ENCODE assay signal across 17 mouse cellular contexts in genomic region chrX:36814161-36814836, GRCm38 (mm10). TPM values are rescaled to one million over a fixed set of nuclear protein-coding genes. Genes with fewer than 3 reads are reported as not detected.
A peak's percentile ranks its signal among the peaks of the same experiment; 100 is the strongest.
DNase-seq lines count a peak whose midpoint lies in the region; ATAC-seq and TF ChIP-seq lines count a peak whose summit lies in the region.
"Had no signal": no experiment of that assay in that cellular context is flagged by ENCODE, and none has a peak within 500 bp of the region (broad histone marks: within the 10 kb centered on the region; RNA-seq: fewer than 3 reads in every experiment).

No protein-coding gene starts in this region.

- peaks cover 3% of the 10 kb centered on the region; the same call in 1 of the 2 replicates for H3K4me1 ChIP-seq in liver, adult 2 months (ENCODE audit: control insufficient read depth, insufficient read depth, low read length)
- no peaks in the 10 kb centered on the region for H3K4me1 ChIP-seq in intestine, postnatal 0 days (replicated peaks; ENCODE audit: control insufficient read depth, insufficient read depth, low read length)
- peaks cover 6% of the 10 kb centered on the region; the same call in 1 of the 2 replicates for H3K4me1 ChIP-seq in small intestine, adult 2 months (ENCODE audit: control insufficient read depth, insufficient read depth, insufficient read length, low read length)
- H3K4me1 ChIP-seq: embryonic facial prominence, embryonic 12.5 days had no signal

- no peaks in the 10 kb centered on the region for H3K36me3 ChIP-seq in liver, adult 2 months (ENCODE audit: control insufficient read depth, insufficient read depth, low read length)
- no peaks in the 10 kb centered on the region for H3K36me3 ChIP-seq in intestine, postnatal 0 days (ENCODE audit: control insufficient read depth, insufficient read depth)
- H3K36me3 ChIP-seq in small intestine, adult 2 months (ENCODE audit: control insufficient read depth, insufficient read depth, low read length), result no peaks in the 10 kb centered on the region
- H3K36me3 ChIP-seq: embryonic facial prominence, embryonic 12.5 days; forebrain, embryonic 10.5 days; hindbrain, embryonic 12.5 days; midbrain, embryonic 12.5 days; neural tube, embryonic 15.5 days had no signal

- H3K9me3 ChIP-seq in intestine, postnatal 0 days (ENCODE audit: control insufficient read depth), result no peaks in the 10 kb centered on the region
- H3K9me3 ChIP-seq: embryonic facial prominence, embryonic 12.5 days; forebrain, embryonic 10.5 days; hindbrain, embryonic 12.5 days; midbrain, embryonic 12.5 days; neural tube, embryonic 15.5 days had no signal

- H3K9ac ChIP-seq in liver, adult 2 months (ENCODE audit: low read depth, low read length), result no peak overlapping the region; the same call in 1 of the 2 replicates
- H3K9ac ChIP-seq in intestine, postnatal 0 days (ENCODE audit: low read depth, low read length), result no peak overlapping the region
- H3K9ac ChIP-seq: embryonic facial prominence, embryonic 12.5 days; hindbrain, embryonic 12.5 days; midbrain, embryonic 12.5 days; neural tube, embryonic 15.5 days had no signal

- ATAC-seq in intestine, postnatal 0 days, result peak; percentile 76
- no peak for ATAC-seq in granulocyte monocyte progenitor cell, adult 5-6 weeks (replicated peaks; ENCODE audit: poor library complexity, severe bottlenecking)

- no peaks in the 10 kb centered on the region for H3K27me3 ChIP-seq in liver, adult 2 months (ENCODE audit: control insufficient read depth, insufficient read depth, low read length)
- H3K27me3 ChIP-seq in intestine, postnatal 0 days (replicated peaks; ENCODE audit: control insufficient read depth, insufficient read depth, low read length), result no peaks in the 10 kb centered on the region
- no peaks in the 10 kb centered on the region for H3K27me3 ChIP-seq in small intestine, adult 2 months (ENCODE audit: control insufficient read depth, insufficient read depth, low read length)
- H3K27me3 ChIP-seq: embryonic facial prominence, embryonic 12.5 days; hindbrain, embryonic 12.5 days; midbrain, embryonic 12.5 days; neural tube, embryonic 15.5 days had no signal

- 25% methylated on average over 8 of the region's 8 CpGs for WGBS in liver, adult 2 months
- WGBS in intestine, postnatal 0 days, result 63% methylated on average over 8 of the region's 8 CpGs
- 40% methylated on average over 8 of the region's 8 CpGs for WGBS in small intestine, adult 2 months

- H3K27ac ChIP-seq in liver, adult 2 months (replicated peaks; ENCODE audit: insufficient read depth, low read depth, low read length), result peak overlapping the region; percentile 77
- H3K27ac ChIP-seq in intestine, postnatal 0 days (ENCODE audit: low read depth, low read length), result peak overlapping the region; percentile 54; the same call in 1 of the 2 replicates
- H3K27ac ChIP-seq in small intestine, adult 2 months (ENCODE audit: insufficient read depth, low read depth, low read length), result peak overlapping the region; percentile 81; the same call in 1 of the 2 replicates
- H3K27ac ChIP-seq: embryonic facial prominence, embryonic 12.5 days; forebrain, embryonic 10.5 days; hindbrain, embryonic 12.5 days; macrophage; midbrain, embryonic 12.5 days; neural tube, embryonic 15.5 days had no signal

- peak; percentile 93 for DNase-seq in liver, adult 2 months (ENCODE audit: extremely low read depth, low read depth, low spot score)
- DNase-seq in liver, result no peak
- DNase-seq in kidney, postnatal 14 days, result peak; percentile 73
- no peak for DNase-seq in heart, postnatal 25 days (ENCODE audit: low spot score)
- DNase-seq in Muller cell, postnatal 12 days (ENCODE audit: inconsistent ontology term), result no peak
- DNase-seq: cerebellum, adult 11 months; heart, adult 18-20 months; thymus, postnatal 4 days had no signal

- no peak overlapping the region for H3K4me3 ChIP-seq in liver, adult 2 months (ENCODE audit: insufficient read depth, low read depth, low read length)
- no peak overlapping the region for H3K4me3 ChIP-seq in intestine, postnatal 0 days (ENCODE audit: low read depth, low read length)
- H3K4me3 ChIP-seq in small intestine, adult 2 months (ENCODE audit: low read depth, low read length), result no peak overlapping the region
- H3K4me3 ChIP-seq: embryonic facial prominence, embryonic 12.5 days; forebrain, embryonic 10.5 days; hindbrain, embryonic 12.5 days; midbrain, embryonic 12.5 days; neural tube, embryonic 15.5 days had no signal

- TF ChIP-seq CTCF in liver, adult 2 months (IDR thresholded peaks at IDR 0.05; ENCODE audit: low read depth, low read length), result no peak
- no peak for TF ChIP-seq CTCF in intestine, postnatal 0 days (IDR thresholded peaks at IDR 0.05; ENCODE audit: low read depth)
- TF ChIP-seq CTCF in small intestine, adult 2 months (IDR thresholded peaks at IDR 0.05; ENCODE audit: extremely low read depth, insufficient read length, insufficient replicate concordance, low read depth, low read length), result no peak

- intact Hi-C loops in heart, postnatal 25 days (cut with DNase I), result no loop called here

- no peak for TF ChIP-seq POLR2A in liver, adult 2 months (IDR thresholded peaks at IDR 0.05; ENCODE audit: extremely low read depth, insufficient read depth, low read length)
- no peak for TF ChIP-seq POLR2A in small intestine, adult 2 months (IDR thresholded peaks at IDR 0.05; ENCODE audit: low read depth, low read length)

- H3K4me2 ChIP-seq in intestine, postnatal 0 days (replicated peaks; ENCODE audit: low read depth), result no peak overlapping the region
- H3K4me2 ChIP-seq: embryonic facial prominence, embryonic 12.5 days; hindbrain, embryonic 12.5 days; midbrain, embryonic 12.5 days; neural tube, embryonic 15.5 days had no signal

- no peaks in the 10 kb centered on the region for H3K79me2 ChIP-seq in liver, adult 2 months (ENCODE audit: control insufficient read depth, insufficient read depth, low read length)

RNA-seq across cellular contexts. Expression of gene Slc25a5, which starts 18.8 kb away (rescaled TPM):
- 748 and 759 TPM in 2 replicates for total RNA-seq in liver, adult 2 months (2014; rRNA removed)
- 693 and 735 TPM in 2 replicates for polyA plus RNA-seq in liver, adult 2 months (2012; rRNA removed)
- polyA plus RNA-seq in intestine, postnatal 0 days (2015; fragmentation: Nextera tagmentation; extraction: Ambion mirVana), result 1,696 and 1,837 TPM in 2 replicates
- polyA plus RNA-seq in small intestine, adult 2 months (2012; rRNA removed), result 962 and 2,171 TPM in 2 replicates
- total RNA-seq in granulocyte monocyte progenitor cell, adult 5-6 weeks (2014; fragmentation: Nextera tagmentation), result 933 and 1,044 TPM in 2 replicates
- 865 and 1,012 TPM in 2 replicates for total RNA-seq in granulocyte monocyte progenitor cell, adult 5-6 weeks (2017)
- total RNA-seq in heart, postnatal 25 days (2021), result 100 to 1,000 TPM; 473 to 488 TPM

RNA-seq across cellular contexts. Expression of gene Ube2a, which starts 59.4 kb away (rescaled TPM):
- 12.2 and 17.5 TPM in 2 replicates for total RNA-seq in liver, adult 2 months (2014; rRNA removed)
- 21.9 and 25.9 TPM in 2 replicates for polyA plus RNA-seq in liver, adult 2 months (2012; rRNA removed)
- 153 and 168 TPM in 2 replicates for polyA plus RNA-seq in intestine, postnatal 0 days (2015; fragmentation: Nextera tagmentation; extraction: Ambion mirVana)
- 20.6 and 34.2 TPM in 2 replicates for polyA plus RNA-seq in small intestine, adult 2 months (2012; rRNA removed)
- total RNA-seq in granulocyte monocyte progenitor cell, adult 5-6 weeks (2014; fragmentation: Nextera tagmentation), result 108 and 126 TPM in 2 replicates
- total RNA-seq in granulocyte monocyte progenitor cell, adult 5-6 weeks (2017), result 12.7 and 28.0 TPM in 2 replicates
- total RNA-seq in heart, postnatal 25 days (2021), result 10 to 100 TPM; 67.5 to 77.9 TPM

RNA-seq across cellular contexts. Expression of gene C330007P06Rik, which starts 59.6 kb away (rescaled TPM):
- total RNA-seq in liver, adult 2 months (2014; rRNA removed), result 26.2 and 30.5 TPM in 2 replicates
- 9.4 and 12.1 TPM in 2 replicates for polyA plus RNA-seq in liver, adult 2 months (2012; rRNA removed)
- polyA plus RNA-seq in intestine, postnatal 0 days (2015; fragmentation: Nextera tagmentation; extraction: Ambion mirVana), result 17.8 and 18.1 TPM in 2 replicates
- polyA plus RNA-seq in small intestine, adult 2 months (2012; rRNA removed), result 2.8 and 5.2 TPM in 2 replicates
- 26.3 and 26.8 TPM in 2 replicates for total RNA-seq in granulocyte monocyte progenitor cell, adult 5-6 weeks (2014; fragmentation: Nextera tagmentation)
- total RNA-seq in granulocyte monocyte progenitor cell, adult 5-6 weeks (2017), result 70.1 and 71.1 TPM in 2 replicates
- 10 to 100 TPM; 15.3 to 17.5 TPM for total RNA-seq in heart, postnatal 25 days (2021)

Comparison
In these comparisons a context has a peak if more than half of its experiments do, and no peak if none do; other contexts are left out.
1. DNase-seq: peak in liver, adult 2 months (single experiment) and kidney, postnatal 14 days (single experiment); none in liver (single experiment), heart, postnatal 25 days (single experiment) and Muller cell, postnatal 12 days (single experiment).
2. Peak in every context shown above with its lines, with median percentiles within 50 percentile points of each other: H3K27ac ChIP-seq.